Mouse (Mus musculus) mouse embryonic stem cell (cell line): ENCODE data around the gene Bola3.

Experiments
- in situ Hi-C, 2 experiments: fragments of 300-500 bp; cut with MboI; formaldehyde crosslinking; loops; 1 replicate in 1 of 2; 3 replicates in 1 of 2; pipeline ENCODE4 v1.14.3; 2019 to 2020; ENCODE audit warnings: low sequenced_read_pairs in 2 of 2, low pct_unique_long_range_greater_than_20kb in 1 of 2, mixed read lengths in 1 of 2; ENCODE audit not compliant: unreplicated experiment in 1 of 2

Bola3 gene

GRCm38 (mm10) chr6:83371350-83371749 is 22.4 kb downstream of the Bola3 start:
- in situ Hi-C loops = loop anchor here in 1 of 2 experiments (25.0 kb wide), 1 partner anchor 291 kb away; the partner anchor contains the start of gene Clec4f

- in situ Hi-C loops = loop anchor here in 1 of 2 experiments (25.0 kb wide), 1 partner anchor 288 kb away; the partner anchor contains the start of gene Clec4f
These were observed 24.9 kb downstream of the Bola3 start for GRCm38 (mm10) chr6:83373704-83374300.

GRCm38 (mm10) chr6:83381510-83382491 is 32.9 kb downstream of the Bola3 start:
- in situ Hi-C loops = no loop called here

GRCm38 (mm10) chr6:83385569-83386090 is 36.7 kb downstream of the Bola3 start:
- in situ Hi-C loops = no loop called here

GRCm38 (mm10) chr6:83392166-83392780 is 43.3 kb downstream of the Bola3 start:
- in situ Hi-C loops = no loop called here

GRCm38 (mm10) chr6:83394122-83394521 is 45.2 kb downstream of the Bola3 start:
- in situ Hi-C loops = no loop called here

- in situ Hi-C loops = no loop called here
These were observed 46.7 kb downstream of the Bola3 start for GRCm38 (mm10) chr6:83395544-83396229.

- in situ Hi-C loops = no loop called here
These were observed 47.8 kb downstream of the Bola3 start for GRCm38 (mm10) chr6:83396711-83397110.

- in situ Hi-C loops = no loop called here
These were observed 48.8 kb downstream of the Bola3 start for GRCm38 (mm10) chr6:83397728-83398127.

- in situ Hi-C loops = no loop called here
These were observed 50.8 kb downstream of the Bola3 start for GRCm38 (mm10) chr6:83399790-83400189.

GRCm38 (mm10) chr6:83403481-83403880 is 54.5 kb downstream of the Bola3 start:
- in situ Hi-C loops = no loop called here

- in situ Hi-C loops = no loop called here
These were observed 55.6 kb downstream of the Bola3 start for GRCm38 (mm10) chr6:83404571-83404970.

GRCm38 (mm10) chr6:83405511-83406064 is 56.6 kb downstream of the Bola3 start:
- in situ Hi-C loops = no loop called here

GRCm38 (mm10) chr6:83408510-83408909 is 59.6 kb downstream of the Bola3 start:
- in situ Hi-C loops = no loop called here
